Comparison of ENCODE assay signal across 26 mouse cellular contexts in the genomic region with DNA sequence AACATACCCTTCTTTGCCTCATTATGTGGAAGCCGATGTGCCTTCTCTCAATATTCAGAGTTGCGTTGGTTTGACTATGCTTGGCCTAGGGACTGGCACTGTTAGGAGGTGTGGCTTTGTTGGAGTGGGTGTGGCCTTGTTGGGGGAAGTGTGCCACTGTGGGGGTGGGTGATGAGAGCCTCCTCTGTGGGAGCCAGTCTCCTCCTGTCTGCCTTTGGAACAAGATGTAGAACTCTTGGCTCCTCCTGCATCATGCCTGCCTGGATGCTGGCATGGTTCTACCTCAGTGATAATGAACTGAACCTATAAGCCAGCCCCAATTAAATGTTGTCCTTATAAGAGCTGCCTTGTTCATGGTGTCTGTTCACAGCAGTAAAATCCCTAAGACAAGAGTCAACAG. TPM values are rescaled to one million over a fixed set of nuclear protein-coding genes. Genes with fewer than 3 reads are reported as not detected.
DNase-seq lines count a peak whose midpoint lies in the region; ATAC-seq lines count a peak whose summit lies in the region.
"Had no signal": no experiment of that assay in that cellular context is flagged by ENCODE, and none has a peak within 500 bp of the region (broad histone marks: within the 10 kb centered on the region; RNA-seq: fewer than 3 reads in every experiment).

No protein-coding gene starts in this region.

- no peak overlapping the region for H3K9ac ChIP-seq in forebrain, embryonic 15.5 days (replicated peaks)
- no peak overlapping the region for H3K9ac ChIP-seq in forebrain, embryonic 11.5 days (ENCODE audit: low read length)
- H3K9ac ChIP-seq: embryonic facial prominence, embryonic 15.5 days; heart, embryonic 12.5 days; heart, embryonic 15.5 days; hindbrain, embryonic 13.5 days; intestine, embryonic 15.5 days had no signal

- 0 out of 2 replicates have a peak, but pooled peaks have one; percentile 23 for ATAC-seq in forebrain, embryonic 15.5 days (replicated peaks)
- ATAC-seq in forebrain, embryonic 11.5 days (replicated peaks; ENCODE audit: low FRiP score): no peak
- ATAC-seq: activated CD4-positive, CD25-positive, alpha-beta regulatory T cell, adult 4 months; hindbrain, embryonic 16.5 days; intestine, embryonic 15.5 days had no signal

- H3K4me1 ChIP-seq in forebrain, embryonic 15.5 days: no peaks in the 10 kb centered on the region
- no peaks in the 10 kb centered on the region for H3K4me1 ChIP-seq in forebrain, embryonic 11.5 days (replicated peaks; ENCODE audit: control insufficient read depth, insufficient read depth, low read length)
- H3K4me1 ChIP-seq in heart, embryonic 10.5 days: no peaks in the 10 kb centered on the region
- H3K4me1 ChIP-seq: embryonic facial prominence, embryonic 15.5 days; heart, embryonic 12.5 days; heart, embryonic 15.5 days; hindbrain, embryonic 10.5 days; hindbrain, embryonic 13.5 days; intestine, embryonic 15.5 days had no signal

- WGBS in forebrain, embryonic 15.5 days: 90% methylated on average over 2 of the region's 2 CpGs
- 89% methylated on average over 2 of the region's 2 CpGs for WGBS in forebrain, embryonic 11.5 days
- WGBS in heart, embryonic 10.5 days: 96% methylated on average over 2 of the region's 2 CpGs

- peak; percentile 9 to 26 for DNase-seq in cerebellum, postnatal 10 days
- no peak for DNase-seq in cerebellum, adult 11 months
- DNase-seq in forebrain, embryonic 11.5 days (ENCODE audit: low spot score): no peak
- DNase-seq in heart, adult 11 months: peak; percentile 55
- no peak for DNase-seq in heart, embryonic 10.5 days (ENCODE audit: low spot score)
- DNase-seq: adrenal gland, adult 8-10 months; adrenal gland, postnatal 25 days; cerebellum, adult 2 months; cerebellum, adult 9-11 months; cerebellum, postnatal 36 days; embryo, embryonic 11 days; gastrocnemius, postnatal 10 days; gastrocnemius, postnatal 36 days; heart, postnatal 10 days; heart, postnatal 36 days; kidney, adult 11 months; kidney, adult 8-10 months had no signal

- H3K4me3 ChIP-seq in forebrain, embryonic 15.5 days: no peak overlapping the region
- H3K4me3 ChIP-seq in forebrain, embryonic 11.5 days (ENCODE audit: low read depth, low read length): no peak overlapping the region
- no peak overlapping the region for H3K4me3 ChIP-seq in heart, embryonic 10.5 days
- H3K4me3 ChIP-seq: embryonic facial prominence, embryonic 15.5 days; heart, embryonic 12.5 days; heart, embryonic 15.5 days; hindbrain, embryonic 10.5 days; hindbrain, embryonic 13.5 days; intestine, embryonic 15.5 days had no signal

- H3K4me2 ChIP-seq in forebrain, embryonic 15.5 days (replicated peaks): no peak overlapping the region
- H3K4me2 ChIP-seq in forebrain, embryonic 11.5 days (ENCODE audit: low read depth, low read length, severe bottlenecking): no peak overlapping the region
- H3K4me2 ChIP-seq: embryonic facial prominence, embryonic 15.5 days; heart, embryonic 12.5 days; heart, embryonic 15.5 days; hindbrain, embryonic 13.5 days; intestine, embryonic 15.5 days had no signal

- no peaks in the 10 kb centered on the region for H3K9me3 ChIP-seq in forebrain, embryonic 15.5 days
- no peaks in the 10 kb centered on the region for H3K9me3 ChIP-seq in forebrain, embryonic 11.5 days (ENCODE audit: control insufficient read depth, low read length)
- no peaks in the 10 kb centered on the region for H3K9me3 ChIP-seq in heart, embryonic 10.5 days
- H3K9me3 ChIP-seq: embryonic facial prominence, embryonic 15.5 days; heart, embryonic 12.5 days; heart, embryonic 15.5 days; hindbrain, embryonic 10.5 days; hindbrain, embryonic 13.5 days; intestine, embryonic 15.5 days had no signal

- no peak overlapping the region for H3K27ac ChIP-seq in forebrain, embryonic 15.5 days (replicated peaks)
- no peak overlapping the region for H3K27ac ChIP-seq in forebrain, embryonic 11.5 days (ENCODE audit: low read depth, low read length)
- H3K27ac ChIP-seq in heart, embryonic 10.5 days: no peak overlapping the region
- H3K27ac ChIP-seq: embryonic facial prominence, embryonic 15.5 days; heart, embryonic 15.5 days; hindbrain, embryonic 10.5 days; hindbrain, embryonic 13.5 days; intestine, embryonic 15.5 days had no signal

- no peaks in the 10 kb centered on the region for H3K27me3 ChIP-seq in forebrain, embryonic 15.5 days
- H3K27me3 ChIP-seq in forebrain, embryonic 11.5 days (ENCODE audit: control insufficient read depth, insufficient read depth, low read length): no peaks in the 10 kb centered on the region
- H3K27me3 ChIP-seq in heart, embryonic 10.5 days (ENCODE audit: insufficient read depth, poor library complexity, severe bottlenecking): no peaks in the 10 kb centered on the region
- H3K27me3 ChIP-seq: embryonic facial prominence, embryonic 15.5 days; heart, embryonic 12.5 days; heart, embryonic 15.5 days; hindbrain, embryonic 13.5 days; intestine, embryonic 15.5 days had no signal

- H3K36me3 ChIP-seq in forebrain, embryonic 15.5 days: no peaks in the 10 kb centered on the region
- H3K36me3 ChIP-seq in forebrain, embryonic 11.5 days (ENCODE audit: control insufficient read depth, insufficient read depth, low read length): no peaks in the 10 kb centered on the region
- H3K36me3 ChIP-seq in heart, embryonic 10.5 days: no peaks in the 10 kb centered on the region
- H3K36me3 ChIP-seq: embryonic facial prominence, embryonic 15.5 days; heart, embryonic 12.5 days; heart, embryonic 15.5 days; hindbrain, embryonic 10.5 days; hindbrain, embryonic 13.5 days; intestine, embryonic 15.5 days had no signal

RNA-seq across cellular contexts. Expression of a gene that starts 38.3 kb away (rescaled TPM):
- polyA plus RNA-seq in forebrain, embryonic 15.5 days (2015; fragmentation: Nextera tagmentation; extraction: Ambion mirVana): 199 TPM in 2 replicates
- 163 and 171 TPM in 2 replicates for polyA plus RNA-seq in forebrain, embryonic 11.5 days (2014; fragmentation: Nextera tagmentation; extraction: Ambion mirVana)
- polyA plus RNA-seq in heart, embryonic 10.5 days (2016; fragmentation: Nextera tagmentation; extraction: Ambion mirVana): 93.7 and 112 TPM in 2 replicates

Comparison
In these comparisons a context has a peak if more than half of its experiments do, and no peak if none do; other contexts are left out.
1. DNase-seq: peak in cerebellum, postnatal 10 days (2 of 2) and heart, adult 11 months (single experiment); none in cerebellum, adult 11 months (single experiment), forebrain, embryonic 11.5 days (single experiment) and heart, embryonic 10.5 days (single experiment).